Mouse (Mus musculus) right cerebral cortex, postnatal 10 days (tissue): ENCODE measurements around the gene Pinlyp.

ENCODE experiments used
- DNase-seq, 2 experiments: peaks; one replicate each; pipeline ENCODE4 v3.0.0; 2021; ENCODE audit warnings: low spot score in 2 of 2

Gene Pinlyp

GRCm38 (mm10) chr7:24546068-24546614 is at the start of gene Pinlyp, which contains the start of gene Xrcc1:
Gene Pinlyp (minus strand): TSS chr7:24546118.
Gene Xrcc1 (plus strand): TSS chr7:24546289.
- DNase-seq, result no peak

- no peak for DNase-seq
Observed at GRCm38 (mm10) chr7:24595464-24595863, 49.5 kb upstream of the Pinlyp start.

- no peak for DNase-seq
Observed at GRCm38 (mm10) chr7:24594309-24594803, 48.4 kb upstream of the Pinlyp start.

- DNase-seq, result peak; percentile 63 to 70
Observed at GRCm38 (mm10) chr7:24593621-24594308, 47.8 kb upstream of the Pinlyp start.

GRCm38 (mm10) chr7:24592781-24593180 is 46.9 kb upstream of the Pinlyp start:
- DNase-seq, result no peak

- no peak for DNase-seq
Observed at GRCm38 (mm10) chr7:24592163-24592562, 46.2 kb upstream of the Pinlyp start.

GRCm38 (mm10) chr7:24591735-24592134 is 45.8 kb upstream of the Pinlyp start:
- no peak for DNase-seq

- DNase-seq, result no peak
Observed at GRCm38 (mm10) chr7:24588336-24588735, 42.4 kb upstream of the Pinlyp start.

- DNase-seq, result peak; percentile 91 to 93
Observed at GRCm38 (mm10) chr7:24587330-24588105, 41.6 kb upstream of the Pinlyp start, which contains the start of the genes Ethe1 and Zfp575. Gene Ethe1 (plus strand): TSS chr7:24587543. Gene Zfp575 (minus strand): TSS chr7:24587641.

GRCm38 (mm10) chr7:24586828-24587227 is 40.9 kb upstream of the Pinlyp start:
- no peak for DNase-seq

GRCm38 (mm10) chr7:24585995-24586394 is 40.1 kb upstream of the Pinlyp start:
- DNase-seq, result no peak

GRCm38 (mm10) chr7:24584876-24585275 is 39.0 kb upstream of the Pinlyp start:
- no peak for DNase-seq

- no peak for DNase-seq
Observed at GRCm38 (mm10) chr7:24577811-24578210, 31.9 kb upstream of the Pinlyp start.

- no peak for DNase-seq
Observed at GRCm38 (mm10) chr7:24574224-24574796, 28.4 kb upstream of the Pinlyp start.

GRCm38 (mm10) chr7:24572455-24572854 is 26.5 kb upstream of the Pinlyp start:
- DNase-seq, result no peak

- DNase-seq, result no peak
Observed at GRCm38 (mm10) chr7:24571071-24571470, 25.2 kb upstream of the Pinlyp start.

- no peak for DNase-seq
Observed at GRCm38 (mm10) chr7:24568512-24568911, 22.6 kb upstream of the Pinlyp start.

GRCm38 (mm10) chr7:24566206-24566605 is 20.3 kb upstream of the Pinlyp start:
- no peak for DNase-seq

GRCm38 (mm10) chr7:24565627-24566026 is 19.7 kb upstream of the Pinlyp start:
- DNase-seq, result no peak

- peak in 1 of 2 experiments; percentile 63 for DNase-seq
Observed at GRCm38 (mm10) chr7:24564607-24565265, 18.8 kb upstream of the Pinlyp start.

GRCm38 (mm10) chr7:24563837-24564206 is 17.9 kb upstream of the Pinlyp start:
- no peak for DNase-seq
